Mouse (Mus musculus): Measurements from ENCODE around the gene Gpr162. TPM values are rescaled to one million over a fixed set of nuclear protein-coding genes. Genes with fewer than 3 reads are reported as not detected.

Gpr162 gene
- polyA plus RNA-seq, 1 experiment: not detected

GRCm38 (mm10) chr6:124890997-124891396 is 27.2 kb upstream of the Gpr162 start:
- Histone ChIP-seq H3K4me3 (ENCODE audit: insufficient read depth, low read depth, low read length) (no peak overlapping the region), H3K4me1 (ENCODE audit: control insufficient read depth, insufficient read depth, insufficient read length, low read length) (no peaks in the 10 kb centered on the region), H3K27ac (replicated peaks; ENCODE audit: low read depth, low read length) (no peak overlapping the region)

- no peaks in the 10 kb centered on the region; the same call in 1 of the 2 replicates for H3K4me1 ChIP-seq (ENCODE audit: control insufficient read depth, insufficient read depth, insufficient read length, low read length)
- no peak overlapping the region for H3K4me3 ChIP-seq (ENCODE audit: insufficient read depth, low read depth, low read length)
- H3K27ac ChIP-seq (replicated peaks; ENCODE audit: low read depth, low read length): no peak overlapping the region
Observed at GRCm38 (mm10) chr6:124888555-124889125, 24.9 kb upstream of the Gpr162 start.

GRCm38 (mm10) chr6:124887986-124888385 is 24.2 kb upstream of the Gpr162 start, which contains the start of gene Cd4:
Gene Cd4, minus strand, starts transcription at chr6:124888221.
- Histone ChIP-seq H3K4me1 (ENCODE audit: control insufficient read depth, insufficient read depth, insufficient read length, low read length) (no peaks in the 10 kb centered on the region; the same call in 1 of the 2 replicates), H3K27ac (replicated peaks; ENCODE audit: low read depth, low read length) (no peak within 1 kb of the TSS), H3K4me3 (ENCODE audit: insufficient read depth, low read depth, low read length) (no peak within 1 kb of the TSS)

GRCm38 (mm10) chr6:124885956-124886381 is 22.2 kb upstream of the Gpr162 start:
- H3K4me1 ChIP-seq (ENCODE audit: control insufficient read depth, insufficient read depth, insufficient read length, low read length): no peaks in the 10 kb centered on the region; the same call in 1 of the 2 replicates
- H3K27ac ChIP-seq (replicated peaks; ENCODE audit: low read depth, low read length): no peak overlapping the region
- no peak overlapping the region for H3K4me3 ChIP-seq (ENCODE audit: insufficient read depth, low read depth, low read length)

GRCm38 (mm10) chr6:124884714-124885500 is 21.1 kb upstream of the Gpr162 start:
- H3K27ac ChIP-seq (replicated peaks; ENCODE audit: low read depth, low read length): 0 out of 2 replicates have a peak overlapping the region, but pooled peaks have one; percentile 18
- no peak overlapping the region for H3K4me3 ChIP-seq (ENCODE audit: insufficient read depth, low read depth, low read length)
- no peaks in the 10 kb centered on the region; the same call in 1 of the 2 replicates for H3K4me1 ChIP-seq (ENCODE audit: control insufficient read depth, insufficient read depth, insufficient read length, low read length)

- Histone ChIP-seq H3K4me1 (ENCODE audit: control insufficient read depth, insufficient read depth, insufficient read length, low read length) (no peaks in the 10 kb centered on the region; the same call in 1 of the 2 replicates), H3K27ac (replicated peaks; ENCODE audit: low read depth, low read length) (no peak overlapping the region)
Observed at GRCm38 (mm10) chr6:124883351-124883750, 19.6 kb upstream of the Gpr162 start.

GRCm38 (mm10) chr6:124881821-124882220 is 18.0 kb upstream of the Gpr162 start:
- Histone ChIP-seq H3K27ac (replicated peaks; ENCODE audit: low read depth, low read length) (no peak overlapping the region), H3K4me3 (ENCODE audit: insufficient read depth, low read depth, low read length) (no peak overlapping the region), H3K4me1 (ENCODE audit: control insufficient read depth, insufficient read depth, insufficient read length, low read length) (no peaks in the 10 kb centered on the region; the same call in 1 of the 2 replicates)

More at GRCm38 (mm10) chr6:124883351-124883750, 19.6 kb upstream of the Gpr162 start:
- no peak overlapping the region for H3K4me3 ChIP-seq (ENCODE audit: insufficient read depth, low read depth, low read length)

GRCm38 (mm10) chr6:124879390-124879789 is 15.6 kb upstream of the Gpr162 start:
- no peak overlapping the region for H3K4me3 ChIP-seq (ENCODE audit: insufficient read depth, low read depth, low read length)
- no peaks in the 10 kb centered on the region for H3K4me1 ChIP-seq (ENCODE audit: control insufficient read depth, insufficient read depth, insufficient read length, low read length)
- no peak overlapping the region for H3K27ac ChIP-seq (replicated peaks; ENCODE audit: low read depth, low read length)

- Histone ChIP-seq H3K4me3 (ENCODE audit: insufficient read depth, low read depth, low read length) (no peak overlapping the region), H3K4me1 (ENCODE audit: control insufficient read depth, insufficient read depth, insufficient read length, low read length) (no peaks in the 10 kb centered on the region), H3K27ac (replicated peaks; ENCODE audit: low read depth, low read length) (no peak overlapping the region)
Observed at GRCm38 (mm10) chr6:124874348-124874747, 10.6 kb upstream of the Gpr162 start.

- Histone ChIP-seq H3K4me1 (ENCODE audit: control insufficient read depth, insufficient read depth, insufficient read length, low read length) (no peaks in the 10 kb centered on the region), H3K27ac (replicated peaks; ENCODE audit: low read depth, low read length) (no peak overlapping the region)
Observed at GRCm38 (mm10) chr6:124866560-124866959, 2.8 kb upstream of the Gpr162 start.

GRCm38 (mm10) chr6:124865766-124866362 is 2.1 kb upstream of the Gpr162 start:
- no peak overlapping the region for H3K4me3 ChIP-seq (ENCODE audit: insufficient read depth, low read depth, low read length)
- H3K4me1 ChIP-seq (ENCODE audit: control insufficient read depth, insufficient read depth, insufficient read length, low read length): no peaks in the 10 kb centered on the region
- no peak overlapping the region for H3K27ac ChIP-seq (replicated peaks; ENCODE audit: low read depth, low read length)

More at GRCm38 (mm10) chr6:124866560-124866959, 2.8 kb upstream of the Gpr162 start:
- no peak overlapping the region for H3K4me3 ChIP-seq (ENCODE audit: insufficient read depth, low read depth, low read length)

GRCm38 (mm10) chr6:124863125-124863657 is 592 bp downstream of the Gpr162 start:
- Histone ChIP-seq H3K4me1 (ENCODE audit: control insufficient read depth, insufficient read depth, insufficient read length, low read length) (no peaks in the 10 kb centered on the region), H3K4me3 (ENCODE audit: insufficient read depth, low read depth, low read length) (0 out of 2 replicates have a peak overlapping the region, but pooled peaks have one; percentile 18), H3K27ac (replicated peaks; ENCODE audit: low read depth, low read length) (no peak overlapping the region)

GRCm38 (mm10) chr6:124862406-124863124 is 1.2 kb downstream of the Gpr162 start:
- no peak overlapping the region for H3K27ac ChIP-seq (replicated peaks; ENCODE audit: low read depth, low read length)
- H3K4me1 ChIP-seq (ENCODE audit: control insufficient read depth, insufficient read depth, insufficient read length, low read length): no peaks in the 10 kb centered on the region
- H3K4me3 ChIP-seq (ENCODE audit: insufficient read depth, low read depth, low read length): no peak overlapping the region

GRCm38 (mm10) chr6:124861802-124862201 is 2.0 kb downstream of the Gpr162 start:
- no peaks in the 10 kb centered on the region for H3K4me1 ChIP-seq (ENCODE audit: control insufficient read depth, insufficient read depth, insufficient read length, low read length)
- H3K27ac ChIP-seq (replicated peaks; ENCODE audit: low read depth, low read length): no peak overlapping the region
- H3K4me3 ChIP-seq (ENCODE audit: insufficient read depth, low read depth, low read length): no peak overlapping the region

All from brown adipose tissue, adult 24 weeks (tissue).